Mouse (Mus musculus): ENCODE results near the gene Inpp4a.

The Inpp4a gene

GRCm38 (mm10) chr1:37323208-37323607 lies 23.5 kb downstream of the Inpp4a start:
- no peak for DNase-seq

GRCm38 (mm10) chr1:37324569-37324968 lies 24.9 kb downstream of the Inpp4a start:
- no peak for DNase-seq

- no peak for DNase-seq
Measured at GRCm38 (mm10) chr1:37327311-37327710, 27.6 kb downstream of the Inpp4a start.

- no peak for DNase-seq
Measured at GRCm38 (mm10) chr1:37329132-37329531, 29.5 kb downstream of the Inpp4a start.

- DNase-seq: no peak
Measured at GRCm38 (mm10) chr1:37329831-37330230, 30.2 kb downstream of the Inpp4a start.

GRCm38 (mm10) chr1:37332756-37333155 lies 33.1 kb downstream of the Inpp4a start:
- DNase-seq: no peak

GRCm38 (mm10) chr1:37333741-37334440 lies 34.2 kb downstream of the Inpp4a start:
- no peak for DNase-seq

GRCm38 (mm10) chr1:37336022-37336421 lies 36.4 kb downstream of the Inpp4a start:
- no peak for DNase-seq

GRCm38 (mm10) chr1:37336794-37337193 lies 37.1 kb downstream of the Inpp4a start:
- DNase-seq: no peak

- DNase-seq: no peak
Measured at GRCm38 (mm10) chr1:37337273-37337672, 37.6 kb downstream of the Inpp4a start.

- no peak for DNase-seq
Measured at GRCm38 (mm10) chr1:37339144-37339543, 39.5 kb downstream of the Inpp4a start.

- DNase-seq: no peak
Measured at GRCm38 (mm10) chr1:37341347-37341746, 41.7 kb downstream of the Inpp4a start.

- no peak for DNase-seq
Measured at GRCm38 (mm10) chr1:37341914-37342313, 42.2 kb downstream of the Inpp4a start.

- DNase-seq: no peak
Measured at GRCm38 (mm10) chr1:37342524-37342923, 42.9 kb downstream of the Inpp4a start.

- DNase-seq: no peak
Measured at GRCm38 (mm10) chr1:37343265-37343664, 43.6 kb downstream of the Inpp4a start.

GRCm38 (mm10) chr1:37344223-37344916 lies 44.7 kb downstream of the Inpp4a start:
- no peak for DNase-seq

GRCm38 (mm10) chr1:37347361-37348080 lies 47.9 kb downstream of the Inpp4a start:
- no peak for DNase-seq

GRCm38 (mm10) chr1:37350886-37351651 lies 51.4 kb downstream of the Inpp4a start:
- DNase-seq: no peak

- DNase-seq: no peak
Measured at GRCm38 (mm10) chr1:37351961-37352360, 52.3 kb downstream of the Inpp4a start.

- DNase-seq: no peak
Measured at GRCm38 (mm10) chr1:37353456-37353855, 53.8 kb downstream of the Inpp4a start.

GRCm38 (mm10) chr1:37355492-37355891 lies 55.8 kb downstream of the Inpp4a start:
- DNase-seq: no peak

- DNase-seq: no peak
Measured at GRCm38 (mm10) chr1:37356305-37356704, 56.6 kb downstream of the Inpp4a start.

- no peak for DNase-seq
Measured at GRCm38 (mm10) chr1:37357173-37357572, 57.5 kb downstream of the Inpp4a start.
